In genomic region chr5:74380045-74380444, GRCm38 (mm10) we compare ENCODE assay signal across 17 mouse cellular contexts.
DNase-seq lines count a peak whose midpoint lies in the region; ATAC-seq and TF ChIP-seq lines count a peak whose summit lies in the region.
"Had no signal": no experiment of that assay in that cellular context is flagged by ENCODE, and none has a peak within 500 bp of the region (broad histone marks: within the 10 kb centered on the region; RNA-seq: fewer than 3 reads in every experiment).

No protein-coding gene starts in this region.

- H3K9me3 ChIP-seq in heart, embryonic 15.5 days (replicated peaks) = no peaks in the 10 kb centered on the region
- H3K9me3 ChIP-seq in midbrain, embryonic 14.5 days (ENCODE audit: control insufficient read depth, low read length) = no peaks in the 10 kb centered on the region
- no peaks in the 10 kb centered on the region for H3K9me3 ChIP-seq in midbrain, postnatal 0 days (ENCODE audit: low read length)
- H3K9me3 ChIP-seq: forebrain, embryonic 15.5 days; heart, embryonic 10.5 days; hindbrain, embryonic 15.5 days had no signal

- no peak overlapping the region for H3K4me3 ChIP-seq in heart, embryonic 15.5 days
- H3K4me3 ChIP-seq in midbrain, embryonic 14.5 days (replicated peaks; ENCODE audit: low read depth, low read length) = no peak overlapping the region
- no peak overlapping the region for H3K4me3 ChIP-seq in midbrain, postnatal 0 days (ENCODE audit: low read depth, low read length)
- H3K4me3 ChIP-seq: forebrain, embryonic 15.5 days; heart, embryonic 10.5 days; hindbrain, embryonic 15.5 days had no signal

- peak overlapping the region; percentile 24; the same call in 1 of the 2 replicates for H3K27ac ChIP-seq in heart, embryonic 15.5 days
- no peak overlapping the region for H3K27ac ChIP-seq in midbrain, embryonic 14.5 days (replicated peaks; ENCODE audit: low read depth, low read length)
- H3K27ac ChIP-seq in midbrain, postnatal 0 days (ENCODE audit: low read depth, low read length) = no peak overlapping the region
- H3K27ac ChIP-seq: forebrain, embryonic 15.5 days; heart, embryonic 10.5 days; hindbrain, embryonic 15.5 days had no signal

- no peak for ATAC-seq in heart, embryonic 15.5 days (replicated peaks; ENCODE audit: insufficient number of reproducible peaks, insufficient read depth, low FRiP score, low read depth)
- ATAC-seq in midbrain, embryonic 14.5 days (ENCODE audit: low FRiP score, low TSS enrichment) = no peak
- ATAC-seq in midbrain, postnatal 0 days (ENCODE audit: low FRiP score) = no peak
- ATAC-seq: activated CD4-positive, CD25-positive, alpha-beta regulatory T cell, adult 4 months; forebrain, embryonic 15.5 days; intestine, embryonic 16.5 days had no signal

- no peak for TF ChIP-seq CTCF in midbrain, postnatal 0 days (IDR thresholded peaks at IDR 0.05)

- WGBS in heart, embryonic 15.5 days = 39% methylated on average over 5 of the region's 5 CpGs
- WGBS in midbrain, embryonic 14.5 days = 68% methylated on average over 5 of the region's 5 CpGs
- WGBS in midbrain, postnatal 0 days = 48% methylated on average over 5 of the region's 5 CpGs

- DNase-seq in heart, adult 11 months = peak; percentile 21
- no peak for DNase-seq in heart, adult 18-20 months
- DNase-seq in heart, postnatal 25 days (ENCODE audit: low spot score) = no peak
- peak; percentile 28 for DNase-seq in midbrain, embryonic 14.5 days
- no peak for DNase-seq in midbrain, postnatal 0 days (ENCODE audit: low spot score)
- no peak for DNase-seq in T-cell, adult 2 months (ENCODE audit: low spot score)
- DNase-seq: adrenal gland, postnatal 14 days; cerebellum, adult 2 months; cerebellum, postnatal 10 days; gastrocnemius, postnatal 36 days; heart, postnatal 14 days had no signal

- no peaks in the 10 kb centered on the region for H3K27me3 ChIP-seq in heart, embryonic 15.5 days
- no peaks in the 10 kb centered on the region for H3K27me3 ChIP-seq in midbrain, embryonic 14.5 days (ENCODE audit: control insufficient read depth, insufficient read depth, low read length)
- H3K27me3 ChIP-seq in midbrain, postnatal 0 days (ENCODE audit: insufficient read depth, low read length) = no peaks in the 10 kb centered on the region
- H3K27me3 ChIP-seq: forebrain, embryonic 15.5 days; hindbrain, embryonic 15.5 days had no signal

- H3K9ac ChIP-seq in heart, embryonic 15.5 days = no peak overlapping the region
- H3K9ac ChIP-seq in midbrain, embryonic 14.5 days (replicated peaks; ENCODE audit: low read length) = no peak overlapping the region
- H3K9ac ChIP-seq in midbrain, postnatal 0 days (replicated peaks; ENCODE audit: low read length, poor library complexity, severe bottlenecking) = no peak overlapping the region
- H3K9ac ChIP-seq: forebrain, embryonic 15.5 days; hindbrain, embryonic 15.5 days had no signal

- intact Hi-C loops in heart, postnatal 25 days (cut with DNase I) = no loop called here

- no peaks in the 10 kb centered on the region for H3K4me1 ChIP-seq in heart, embryonic 15.5 days (replicated peaks)
- no peaks in the 10 kb centered on the region for H3K4me1 ChIP-seq in midbrain, embryonic 14.5 days (ENCODE audit: control insufficient read depth, insufficient read depth, low read length)
- H3K4me1 ChIP-seq in midbrain, postnatal 0 days (ENCODE audit: insufficient read depth, low read length) = no peaks in the 10 kb centered on the region
- H3K4me1 ChIP-seq: forebrain, embryonic 15.5 days; hindbrain, embryonic 15.5 days had no signal

- no peaks in the 10 kb centered on the region for H3K36me3 ChIP-seq in heart, embryonic 15.5 days
- H3K36me3 ChIP-seq in midbrain, embryonic 14.5 days (ENCODE audit: control insufficient read depth, insufficient read depth, low read length) = no peaks in the 10 kb centered on the region
- no peaks in the 10 kb centered on the region for H3K36me3 ChIP-seq in midbrain, postnatal 0 days (ENCODE audit: insufficient read depth, low read length)
- H3K36me3 ChIP-seq: forebrain, embryonic 15.5 days; heart, embryonic 10.5 days; hindbrain, embryonic 15.5 days had no signal

- no peak overlapping the region for H3K4me2 ChIP-seq in heart, embryonic 15.5 days
- no peak overlapping the region for H3K4me2 ChIP-seq in midbrain, embryonic 14.5 days (ENCODE audit: low read length)
- no peak overlapping the region for H3K4me2 ChIP-seq in midbrain, postnatal 0 days (ENCODE audit: low read depth, low read length, poor library complexity, severe bottlenecking)
- H3K4me2 ChIP-seq: forebrain, embryonic 15.5 days; hindbrain, embryonic 15.5 days had no signal

Comparison
In these comparisons a context has a peak if more than half of its experiments do, and no peak if none do; other contexts are left out.
1. DNase-seq: peak in heart, adult 11 months (single experiment) and midbrain, embryonic 14.5 days (single experiment); none in heart, adult 18-20 months (0 of 2), heart, postnatal 25 days (single experiment), midbrain, postnatal 0 days (single experiment) and T-cell, adult 2 months (single experiment).